Mouse (Mus musculus): ENCODE results near the gene Dll4. TPM values are rescaled to one million over a fixed set of nuclear protein-coding genes. Genes with fewer than 3 reads are reported as not detected.

Gene Dll4
- polyA plus RNA-seq, 1 experiment from 2014 or later = 1.9 TPM

DNA sequence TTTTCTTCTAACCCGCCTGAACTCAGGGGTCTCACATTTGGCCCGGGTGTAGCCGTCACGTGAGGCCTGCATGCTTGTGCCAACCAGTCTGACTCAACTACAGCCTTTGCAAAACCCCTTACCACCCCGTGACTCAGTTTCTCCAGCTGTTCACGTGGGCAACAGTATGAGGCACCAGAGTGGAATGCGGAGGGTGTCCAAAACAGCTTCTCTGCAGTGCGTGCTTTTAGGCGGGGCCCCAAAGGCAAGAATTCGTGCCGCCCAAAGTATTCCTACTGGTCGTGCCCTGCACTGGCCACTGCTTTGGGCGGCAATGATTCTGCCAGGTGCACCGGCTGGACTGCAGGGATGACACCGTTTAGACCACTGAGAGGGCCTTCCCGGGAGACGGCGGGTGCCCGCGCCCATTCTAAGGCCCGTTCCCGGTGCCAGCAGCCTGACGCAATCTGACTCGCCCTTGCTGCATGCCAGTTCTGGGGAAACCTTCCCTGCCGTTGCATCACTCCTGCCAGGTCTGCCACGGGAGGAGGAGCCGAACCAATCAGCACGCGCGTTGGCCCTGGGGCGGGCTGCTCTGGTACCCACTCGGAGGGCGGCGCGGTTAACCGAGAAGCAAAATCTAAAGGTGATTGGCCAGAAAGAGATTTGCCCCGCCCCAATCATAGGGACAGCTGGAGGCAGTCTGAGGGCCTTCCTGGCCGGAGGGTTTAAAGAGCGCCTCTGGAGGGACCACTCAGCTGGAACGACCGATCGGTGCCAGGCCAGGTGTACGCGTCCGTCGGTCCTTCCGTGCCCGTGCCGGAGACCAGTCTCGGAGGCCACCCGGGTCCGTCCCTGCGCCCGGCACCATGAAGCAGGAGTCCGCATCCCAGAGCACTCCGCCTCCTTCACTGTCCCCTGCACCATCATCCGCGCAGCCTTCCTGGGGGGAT, 25.2 kb downstream of the Dll4 start, which contains the start of gene Chac1:
Gene Chac1, plus strand, starts transcription at position 675 of the 932 bp plus-strand sequence.
- Histone ChIP-seq H3K4me3 (ENCODE audit: low read depth, low read length) (peak within 1 kb of the TSS; percentile 61), H3K9me3 (ENCODE audit: low read length) (no peaks in the 10 kb centered on the region), H3K27ac (ENCODE audit: low read depth) (no peak within 1 kb of the TSS), H3K27me3 (ENCODE audit: insufficient read depth, low read length) (peaks cover 21% of the 10 kb centered on the region), H3K36me3 (replicated peaks; ENCODE audit: insufficient read depth, low read length) (no peaks in the 10 kb centered on the region), H3K4me2 (ENCODE audit: low read depth, low read length) (peak within 1 kb of the TSS; percentile 84), H3K4me1 (ENCODE audit: insufficient read depth) (peaks cover 15% of the 10 kb centered on the region), H3K9ac (replicated peaks) (peak within 1 kb of the TSS; percentile 55)
- ATAC-seq (peak; percentile 93), DNase-seq (peak; percentile 85)
- TF ChIP-seq EP300 (IDR thresholded peaks at IDR 0.05; ENCODE audit: low read depth) (no peak), CTCF (IDR thresholded peaks at IDR 0.05; ENCODE audit: low read depth) (no peak)
- 8% methylated on average over 49 of the region's 58 CpGs for WGBS (ENCODE audit: insufficient replicate concordance)

DNA sequence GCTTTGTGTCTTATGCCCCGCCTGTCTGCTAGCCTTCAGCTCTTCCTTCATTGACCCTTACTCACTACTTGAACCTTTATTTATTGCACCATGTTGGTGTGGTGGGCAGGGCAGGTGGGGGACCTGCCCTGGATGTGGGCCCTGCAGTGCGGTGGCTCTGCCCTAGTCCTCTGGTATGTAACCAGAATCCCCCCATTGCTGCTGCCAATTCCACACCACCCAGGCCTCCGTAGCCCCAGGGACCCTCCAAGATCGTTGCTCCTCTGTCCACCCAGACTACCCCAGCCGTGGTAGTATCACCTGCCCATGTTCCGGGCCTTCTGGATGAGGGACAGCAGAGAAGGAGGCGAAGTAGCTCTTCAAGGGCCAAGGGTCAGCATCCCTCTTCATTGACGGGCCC, 28.1 kb downstream of the Dll4 start:
- no peak overlapping the region for H3K9ac ChIP-seq (replicated peaks)
- H3K4me3 ChIP-seq (ENCODE audit: low read depth, low read length) = no peak overlapping the region
- no peaks in the 10 kb centered on the region for H3K9me3 ChIP-seq (ENCODE audit: low read length)
- H3K27me3 ChIP-seq (ENCODE audit: insufficient read depth, low read length) = peaks cover 21% of the 10 kb centered on the region
- H3K4me1 ChIP-seq (ENCODE audit: insufficient read depth) = peaks cover 15% of the 10 kb centered on the region
- H3K4me2 ChIP-seq (ENCODE audit: low read depth, low read length) = no peak overlapping the region
- no peaks in the 10 kb centered on the region for H3K36me3 ChIP-seq (replicated peaks; ENCODE audit: insufficient read depth, low read length)
- ATAC-seq = no peak
- H3K27ac ChIP-seq (ENCODE audit: low read depth) = no peak overlapping the region
- 85% methylated on average over 8 of the region's 8 CpGs for WGBS (ENCODE audit: insufficient replicate concordance)
- no peak for TF ChIP-seq EP300 (IDR thresholded peaks at IDR 0.05; ENCODE audit: low read depth)
- TF ChIP-seq CTCF (IDR thresholded peaks at IDR 0.05; ENCODE audit: low read depth) = no peak
- DNase-seq = no peak

DNA sequence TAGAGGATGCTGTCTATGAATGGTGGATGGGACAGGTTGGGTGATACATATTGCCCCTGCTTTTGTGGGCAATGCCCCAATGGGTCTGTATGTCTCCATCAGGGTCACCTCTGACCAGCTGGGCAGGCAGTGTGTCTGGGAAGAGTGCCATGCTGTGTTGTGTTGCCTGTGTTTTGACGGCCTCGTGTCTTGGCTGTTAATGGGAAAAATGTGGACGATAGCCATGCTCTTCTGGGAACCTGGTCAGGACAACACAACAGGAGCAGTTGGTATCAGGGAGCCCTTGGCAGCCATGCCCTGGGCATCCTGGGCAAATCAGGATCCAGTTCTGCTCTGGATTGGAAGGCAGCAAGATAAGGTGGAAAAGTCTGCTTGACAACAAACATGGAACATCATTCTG, 29.5 kb downstream of the Dll4 start:
- DNase-seq = no peak
- Histone ChIP-seq H3K9ac (replicated peaks) (no peak overlapping the region), H3K4me2 (ENCODE audit: low read depth, low read length) (no peak overlapping the region), H3K4me1 (ENCODE audit: insufficient read depth) (peaks cover 19% of the 10 kb centered on the region), H3K4me3 (ENCODE audit: low read depth, low read length) (no peak overlapping the region), H3K27ac (ENCODE audit: low read depth) (no peak overlapping the region), H3K9me3 (ENCODE audit: low read length) (no peaks in the 10 kb centered on the region), H3K27me3 (ENCODE audit: insufficient read depth, low read length) (peaks cover 18% of the 10 kb centered on the region), H3K36me3 (replicated peaks; ENCODE audit: insufficient read depth, low read length) (no peaks in the 10 kb centered on the region)
- no peak for ATAC-seq
- 79% methylated on average over 3 of the region's 3 CpGs for WGBS (ENCODE audit: insufficient replicate concordance)
- TF ChIP-seq EP300 (IDR thresholded peaks at IDR 0.05; ENCODE audit: low read depth) = no peak
- no peak for TF ChIP-seq CTCF (IDR thresholded peaks at IDR 0.05; ENCODE audit: low read depth)

DNA sequence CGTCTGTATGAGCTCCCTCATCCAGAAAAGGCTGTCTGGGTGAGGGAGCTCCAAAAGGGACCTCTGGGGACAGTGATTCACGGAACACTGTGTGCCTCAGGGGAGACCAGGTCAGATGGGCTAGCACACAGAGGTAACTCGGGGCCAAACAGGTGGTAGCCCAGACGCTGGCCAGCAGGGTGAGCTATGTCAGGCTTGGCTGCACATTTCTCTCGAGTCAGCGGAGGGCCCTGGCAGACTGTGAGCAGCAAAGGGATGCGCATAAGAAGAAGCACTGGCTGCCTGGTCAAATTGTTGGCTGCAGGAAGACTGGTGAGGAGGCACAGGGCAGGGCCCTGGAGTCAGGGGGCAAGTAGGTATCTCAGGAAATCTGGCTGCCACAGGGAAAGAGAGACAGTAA, 30.1 kb downstream of the Dll4 start:
- TF ChIP-seq EP300 (IDR thresholded peaks at IDR 0.05; ENCODE audit: low read depth) = no peak
- TF ChIP-seq CTCF (IDR thresholded peaks at IDR 0.05; ENCODE audit: low read depth) = peak; percentile 16; the same call in 1 of the 2 replicates
- 49% methylated on average over 7 of the region's 7 CpGs for WGBS (ENCODE audit: insufficient replicate concordance)
- H3K4me3 ChIP-seq (ENCODE audit: low read depth, low read length) = no peak overlapping the region
- H3K27me3 ChIP-seq (ENCODE audit: insufficient read depth, low read length) = peaks cover 12% of the 10 kb centered on the region
- ATAC-seq = no peak
- H3K4me2 ChIP-seq (ENCODE audit: low read depth, low read length) = no peak overlapping the region
- H3K27ac ChIP-seq (ENCODE audit: low read depth) = no peak overlapping the region
- H3K9ac ChIP-seq (replicated peaks) = no peak overlapping the region
- H3K36me3 ChIP-seq (replicated peaks; ENCODE audit: insufficient read depth, low read length) = no peaks in the 10 kb centered on the region
- DNase-seq = no peak
- H3K4me1 ChIP-seq (ENCODE audit: insufficient read depth) = peaks cover 15% of the 10 kb centered on the region
- H3K9me3 ChIP-seq (ENCODE audit: low read length) = no peaks in the 10 kb centered on the region

DNA sequence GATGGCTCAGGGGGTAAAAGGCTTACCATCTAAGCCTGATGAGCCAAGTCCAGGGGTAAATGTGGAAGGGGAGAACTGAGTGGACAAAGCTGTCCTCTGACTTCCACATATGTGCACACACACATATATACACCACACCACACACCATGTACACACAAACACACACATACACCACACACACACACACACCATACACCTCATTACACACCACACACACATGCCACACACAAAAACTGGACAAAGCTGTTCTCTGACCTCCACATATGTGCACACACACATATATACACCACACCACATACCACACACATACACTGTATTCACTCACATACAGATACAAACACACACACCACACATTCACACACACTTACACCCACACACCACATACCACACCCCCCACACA, 30.7 kb downstream of the Dll4 start:
- no peaks in the 10 kb centered on the region for H3K9me3 ChIP-seq (ENCODE audit: low read length)
- TF ChIP-seq EP300 (IDR thresholded peaks at IDR 0.05; ENCODE audit: low read depth) (no peak), CTCF (IDR thresholded peaks at IDR 0.05; ENCODE audit: low read depth) (no peak)
- DNase-seq (no peak), ATAC-seq (no peak)
- H3K9ac ChIP-seq (replicated peaks) = no peak overlapping the region
- H3K4me3 ChIP-seq (ENCODE audit: low read depth, low read length) = no peak overlapping the region
- H3K4me1 ChIP-seq (ENCODE audit: insufficient read depth) = peaks cover 8% of the 10 kb centered on the region
- H3K4me2 ChIP-seq (ENCODE audit: low read depth, low read length) = no peak overlapping the region
- H3K36me3 ChIP-seq (replicated peaks; ENCODE audit: insufficient read depth, low read length) = no peaks in the 10 kb centered on the region
- no peak overlapping the region for H3K27ac ChIP-seq (ENCODE audit: low read depth)
- H3K27me3 ChIP-seq (ENCODE audit: insufficient read depth, low read length) = peaks cover 5% of the 10 kb centered on the region

DNA sequence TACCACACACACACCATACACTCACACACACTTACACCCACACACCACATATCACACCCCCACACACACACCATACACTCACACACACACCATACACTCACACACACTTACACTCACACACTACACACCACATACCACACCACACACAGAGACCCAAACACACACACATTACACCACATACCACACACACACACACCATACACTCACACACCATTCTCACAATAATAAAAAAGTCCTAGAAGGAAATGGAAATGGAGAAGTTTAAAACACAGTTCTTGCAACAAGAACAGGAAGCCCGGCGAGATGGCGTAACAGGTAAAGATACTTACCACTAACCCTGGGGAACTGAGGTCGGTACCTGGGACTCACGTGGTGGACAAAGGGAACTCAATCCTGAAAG, 31.2 kb downstream of the Dll4 start:
- 46% methylated on average over 5 of the region's 5 CpGs for WGBS (ENCODE audit: insufficient replicate concordance)
- no peak overlapping the region for H3K4me3 ChIP-seq (ENCODE audit: low read depth, low read length)
- H3K4me1 ChIP-seq (ENCODE audit: insufficient read depth) = peaks cover 7% of the 10 kb centered on the region
- H3K9me3 ChIP-seq (ENCODE audit: low read length) = 0 out of 2 replicates have a peak, but pooled peaks cover 3% of the 10 kb centered on the region
- no peak overlapping the region for H3K27ac ChIP-seq (ENCODE audit: low read depth)
- H3K4me2 ChIP-seq (ENCODE audit: low read depth, low read length) = no peak overlapping the region
- H3K36me3 ChIP-seq (replicated peaks; ENCODE audit: insufficient read depth, low read length) = no peaks in the 10 kb centered on the region
- TF ChIP-seq EP300 (IDR thresholded peaks at IDR 0.05; ENCODE audit: low read depth) = no peak
- no peak for TF ChIP-seq CTCF (IDR thresholded peaks at IDR 0.05; ENCODE audit: low read depth)
- ATAC-seq (peak; percentile 47), DNase-seq (peak; percentile 56)
- no peak overlapping the region for H3K9ac ChIP-seq (replicated peaks)
- H3K27me3 ChIP-seq (ENCODE audit: insufficient read depth, low read length) = peaks cover under 1% of the 10 kb centered on the region; the same call in 1 of the 2 replicates
